Mouse (Mus musculus) hindbrain, embryonic 16.5 days (tissue): ENCODE results near the gene Gm13083. TPM values are rescaled to one million over a fixed set of nuclear protein-coding genes. Genes with fewer than 3 reads are reported as not detected.
"Not testable (repeated sequence)": the region's sequence is repeated elsewhere in the genome, so short reads cannot be mapped to it uniquely, and the experiment has no call there.

Experiments
- ATAC-seq: fragments of 200-750 bp; cut with Nextera tagmentation; 2 replicates; pipeline ENCODE4 v1.8.0; 2017; ENCODE audit warnings: moderate TSS enrichment, moderate library complexity
- H3K27ac ChIP-seq: fragments of 300-500 bp; sonication (generic); 2 replicates; pipeline ENCODE4 v1.5.1; 2014; ENCODE audit warnings: low read depth, mild to moderate bottlenecking, control low read depth, low read length, moderate library complexity
- H3K27me3 ChIP-seq: fragments of 300-500 bp; sonication (generic); replicated peaks from 2 replicates; pipeline ENCODE4 v1.6.1; 2014; ENCODE audit warnings: low read length; ENCODE audit not compliant: control insufficient read depth, insufficient read depth
- H3K36me3 ChIP-seq: fragments of 300-500 bp; sonication (generic); 2 replicates; pipeline ENCODE4 v1.6.1; 2014; ENCODE audit warnings: mild to moderate bottlenecking, low read length, moderate library complexity, mixed read lengths; ENCODE audit not compliant: control insufficient read depth, insufficient read depth
- H3K4me1 ChIP-seq: fragments of 300-500 bp; sonication (generic); 2 replicates; pipeline ENCODE4 v1.6.1; 2014; ENCODE audit warnings: low read depth, low read length; ENCODE audit not compliant: control insufficient read depth, insufficient read depth
- H3K4me2 ChIP-seq: fragments of 300-500 bp; sonication (generic); 2 replicates; pipeline ENCODE4 v1.6.1; 2014; ENCODE audit warnings: mild to moderate bottlenecking, low read length, control low read depth, moderate library complexity
- H3K4me3 ChIP-seq: fragments of 300-500 bp; sonication (generic); 2 replicates; pipeline ENCODE4 v1.5.1; 2014; ENCODE audit warnings: mild to moderate bottlenecking, low read length, control low read depth, moderate library complexity
- H3K9ac ChIP-seq: fragments of 300-500 bp; sonication (generic); 2 replicates; pipeline ENCODE4 v1.6.1; 2014; ENCODE audit warnings: low read depth, mild to moderate bottlenecking, control low read depth, low read length, moderate library complexity
- H3K9me3 ChIP-seq: fragments of 300-500 bp; sonication (generic); 2 replicates; pipeline ENCODE4 v1.6.1; 2014; ENCODE audit warnings: mild to moderate bottlenecking, low read length, moderate library complexity; ENCODE audit not compliant: control insufficient read depth
- WGBS: fragments of 180-500 bp; shearing (Covaris S2); extraction: QIAGEN DNeasy Blood & Tissue Kit; methylation state at CpG from one replicate; pipeline ENCODE4 v1.1.7; 2014; 5-methylcytosine and 5-hydroxymethylcytosine counted together
- polyA plus RNA-seq: library from polyadenylated mRNA; unstranded; fragments of >200 nt; fragmentation: Nextera tagmentation; extraction: Ambion mirVana; gene quantifications from 2 replicates; pipeline ENCODE4 v1.2.1, GENCODE M21; 2015

Gene Gm13083
- not detected in 2 replicates for polyA plus RNA-seq

DNA sequence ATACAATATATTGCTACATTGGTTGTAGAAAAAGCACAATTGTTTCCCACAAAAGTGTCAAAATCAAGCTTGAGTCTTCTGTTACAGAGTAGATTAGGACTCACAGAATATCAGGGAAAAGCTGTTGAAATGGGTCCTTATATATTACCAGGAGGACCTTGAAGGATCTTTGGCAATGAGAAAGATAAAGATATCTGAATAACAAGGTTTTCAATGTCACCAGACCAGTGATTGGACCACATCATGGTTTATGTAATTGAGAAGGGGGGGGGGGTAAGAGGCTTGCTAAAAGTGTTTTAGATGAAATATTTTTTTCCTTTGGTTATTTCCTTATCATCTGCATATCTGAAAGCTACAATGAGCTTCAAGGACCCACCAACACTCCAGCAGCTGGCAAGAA, at the start of gene Gm13083:
TSS of gene Gm13083 (plus strand) at position 301 of the 400 bp plus-strand sequence.
- not testable (repeated sequence) for H3K4me1 ChIP-seq, H3K36me3 ChIP-seq, H3K4me2 ChIP-seq, H3K9me3 ChIP-seq, H3K27me3 ChIP-seq, H3K9ac ChIP-seq, ATAC-seq, H3K27ac ChIP-seq, H3K4me3 ChIP-seq

DNA sequence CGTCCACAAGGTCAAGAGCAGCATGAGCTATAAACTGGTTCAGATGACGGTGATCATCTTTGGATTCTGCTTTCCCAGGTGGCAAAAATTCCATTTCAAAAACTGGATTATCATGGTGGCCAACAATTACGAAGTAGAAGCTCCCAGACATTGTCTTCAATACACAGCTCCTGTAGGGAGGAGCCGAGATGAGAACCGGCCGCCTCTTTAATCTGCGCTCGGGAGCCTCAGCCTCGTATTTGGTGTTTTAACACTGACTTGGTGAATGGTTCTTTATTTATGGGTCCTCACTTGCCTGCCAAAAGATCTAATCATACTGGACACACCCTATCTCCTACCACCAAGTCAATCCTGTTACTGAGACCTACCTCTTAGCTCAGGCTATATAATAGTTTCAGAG, 2.9 kb upstream of the Gm13083 start:
- ATAC-seq, H3K4me2 ChIP-seq, H3K9ac ChIP-seq, H3K4me3 ChIP-seq, H3K9me3 ChIP-seq, H3K4me1 ChIP-seq, H3K36me3 ChIP-seq, H3K27ac ChIP-seq, H3K27me3 ChIP-seq: not testable (repeated sequence)
- 84% methylated on average over 9 of the region's 9 CpGs for WGBS

DNA sequence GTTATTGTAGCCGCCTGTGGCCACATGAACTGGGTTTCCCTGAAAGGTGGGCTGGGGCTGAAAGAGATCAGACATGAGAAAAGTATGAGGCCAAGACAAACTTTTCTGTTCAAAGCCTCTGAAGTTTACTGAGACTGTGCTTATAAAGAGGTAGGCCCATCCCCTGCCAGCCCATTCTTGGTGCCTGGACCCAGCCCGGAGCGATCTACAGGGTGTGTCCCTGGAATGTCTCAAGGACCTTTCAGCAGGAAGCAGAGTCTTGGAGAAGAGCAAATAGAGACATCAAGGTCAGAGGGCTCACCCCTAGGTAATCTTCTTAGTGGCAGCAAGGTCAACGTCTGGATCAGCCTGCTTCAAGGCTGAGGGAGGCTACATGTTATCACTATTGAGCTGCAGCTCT, 3.3 kb downstream of the Gm13083 start:
- H3K9ac ChIP-seq, ATAC-seq: not testable (repeated sequence)
- 90% methylated on average over 4 of the region's 4 CpGs for WGBS

DNA sequence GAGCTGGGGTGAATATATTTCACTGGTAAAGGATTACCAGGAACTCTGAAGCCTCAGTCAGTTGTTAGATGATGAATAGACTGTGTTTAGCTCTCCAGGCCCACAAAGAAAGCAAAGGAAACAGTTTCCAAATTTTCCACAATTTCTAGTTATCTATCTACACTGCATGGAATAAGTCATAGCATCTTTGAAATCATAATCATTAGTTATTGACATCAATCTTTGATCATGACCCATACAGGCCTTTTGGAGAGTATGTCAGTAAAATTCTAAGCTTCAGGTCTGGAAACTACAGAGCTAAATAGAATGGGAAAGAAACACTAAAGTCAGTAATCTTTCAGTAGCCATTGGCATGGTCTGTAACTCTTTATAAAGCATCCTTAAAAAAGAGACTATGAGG, 42.3 kb downstream of the Gm13083 start, which contains the start of gene Gm13088:
TSS of gene Gm13088 (minus strand) at position 101 of the 400 bp plus-strand sequence.
- not testable (repeated sequence) for H3K4me1 ChIP-seq, H3K4me2 ChIP-seq, H3K9ac ChIP-seq, ATAC-seq, H3K4me3 ChIP-seq, H3K9me3 ChIP-seq, H3K27me3 ChIP-seq, H3K27ac ChIP-seq, H3K36me3 ChIP-seq

More for the DNA sequence above, 3.3 kb downstream of the Gm13083 start:
- H3K36me3 ChIP-seq, H3K4me1 ChIP-seq, H3K4me3 ChIP-seq, H3K9me3 ChIP-seq, H3K27me3 ChIP-seq, H3K27ac ChIP-seq, H3K4me2 ChIP-seq: not testable (repeated sequence)

Other genes with a start within 250 kb of the Gm13083 start
- gene Pramel1, start 220.6 kb upstream of the Gm13083 start, polyA plus RNA-seq = not detected in 2 replicates
- 21.7 and 23.2 TPM in 2 replicates for gene Pramef8, start 202.6 kb upstream of the Gm13083 start, polyA plus RNA-seq
- gene Oog4, start 164.7 kb upstream of the Gm13083 start, polyA plus RNA-seq = not detected in 2 replicates
- gene Gm13043, start 103.7 kb upstream of the Gm13083 start, polyA plus RNA-seq = not detected in 2 replicates
- gene Gm13040, start 79.0 kb upstream of the Gm13083 start, polyA plus RNA-seq = not detected in 2 replicates
- gene BC080695, start 63.3 kb upstream of the Gm13083 start, polyA plus RNA-seq = not detected in 2 replicates
- not detected in 2 replicates for gene Gm13057, start 63.3 kb upstream of the Gm13083 start, polyA plus RNA-seq
- not detected in 2 replicates for gene Gm13088, start 42.2 kb downstream of the Gm13083 start, polyA plus RNA-seq
- not detected in 2 replicates for gene Gm13089, start 87.7 kb downstream of the Gm13083 start, polyA plus RNA-seq
- gene Gm13078, start 104.5 kb downstream of the Gm13083 start, polyA plus RNA-seq = not detected in 2 replicates
- gene Gm13023, start 174.3 kb downstream of the Gm13083 start, polyA plus RNA-seq = not detected in 2 replicates
- not detected in 2 replicates for gene Gm13084, start 201.1 kb downstream of the Gm13083 start, polyA plus RNA-seq
- not detected in 2 replicates for gene Gm13103, start 231.5 kb downstream of the Gm13083 start, polyA plus RNA-seq